Mouse (Mus musculus) hindbrain, embryonic 14.5 days (tissue): Measurements from ENCODE around the gene Lhfpl2. TPM values are rescaled to one million over a fixed set of nuclear protein-coding genes. Genes with fewer than 3 reads are reported as not detected.
A peak's percentile ranks its signal among the peaks of the same experiment; 100 is the strongest.

Experiments used
- ATAC-seq: fragments of 200-750 bp; cut with Nextera tagmentation; 2 replicates; pipeline ENCODE4 v1.8.0; 2017; ENCODE audit warnings: moderate number of reproducible peaks, mild to moderate bottlenecking, moderate TSS enrichment, moderate library complexity; ENCODE audit not compliant: low FRiP score
- DNase-seq: peaks from one replicate; pipeline ENCODE4 v3.0.0-alpha.2; 2015; ENCODE audit warnings: low spot score
- H3K27ac ChIP-seq: fragments of 300-500 bp; sonication (generic); 2 replicates; pipeline ENCODE4 v1.5.1; 2014; ENCODE audit warnings: mild to moderate bottlenecking, moderate library complexity
- H3K27me3 ChIP-seq: fragments of 300-500 bp; sonication (generic); 2 replicates; pipeline ENCODE4 v1.6.1; 2014; ENCODE audit warnings: mild to moderate bottlenecking, low read length, mixed read lengths; ENCODE audit not compliant: control insufficient read depth, insufficient read depth
- H3K36me3 ChIP-seq: fragments of 300-500 bp; sonication (generic); replicated peaks from 2 replicates; pipeline ENCODE4 v1.6.1; 2014; ENCODE audit not compliant: control insufficient read depth, insufficient read depth
- H3K4me1 ChIP-seq: fragments of 300-500 bp; sonication (generic); replicated peaks from 2 replicates; pipeline ENCODE4 v1.6.1; 2014; ENCODE audit warnings: antibody characterized with exemption, low read length, mixed read lengths; ENCODE audit not compliant: control insufficient read depth, insufficient read depth
- H3K4me2 ChIP-seq: fragments of 300-500 bp; sonication (generic); replicated peaks from 2 replicates; pipeline ENCODE4 v1.6.1; 2014; ENCODE audit warnings: mild to moderate bottlenecking, moderate library complexity
- H3K4me3 ChIP-seq: fragments of 300-500 bp; sonication (generic); replicated peaks from 2 replicates; pipeline ENCODE4 v1.5.1; 2014; ENCODE audit warnings: mild to moderate bottlenecking, low read length
- H3K9ac ChIP-seq: fragments of 300-500 bp; sonication (generic); 2 replicates; pipeline ENCODE4 v1.6.1; 2014
- H3K9me3 ChIP-seq: fragments of 300-500 bp; sonication (generic); 2 replicates; pipeline ENCODE4 v1.6.1; 2016; ENCODE audit warnings: low read length; ENCODE audit not compliant: control insufficient read depth
- WGBS: fragments of 180-500 bp; shearing (Covaris S2); extraction: QIAGEN DNeasy Blood & Tissue Kit; methylation state at CpG from one replicate; pipeline ENCODE4 v1.1.7; 2014; 5-methylcytosine and 5-hydroxymethylcytosine counted together
- polyA plus RNA-seq: library from polyadenylated mRNA; unstranded; fragments of >200 nt; fragmentation: Nextera tagmentation; extraction: Ambion mirVana; gene quantifications from 2 replicates; pipeline ENCODE4 v1.2.1, GENCODE M21; 2014

The Lhfpl2 gene
- polyA plus RNA-seq, 1 experiment from 2014 or later = 21.3 TPM

- Histone ChIP-seq H3K4me2 (peak overlapping the region; percentile 96), H3K27me3 (peaks cover 21% of the 10 kb centered on the region), H3K4me3 (peak overlapping the region; percentile 48), H3K27ac (no peak overlapping the region), H3K36me3 (no peaks in the 10 kb centered on the region), H3K9ac (peak overlapping the region; percentile 68), H3K9me3 (no peaks in the 10 kb centered on the region), H3K4me1 (peaks cover 14% of the 10 kb centered on the region; the same call in 1 of the 2 replicates)
- WGBS = 3% methylated on average over 55 of the region's 55 CpGs
- DNase-seq = peak; percentile 40
- ATAC-seq = peak; percentile 51
These were observed 116.3 kb downstream of the Lhfpl2 start for GRCm38 (mm10) chr13:94173633-94174576.

- peaks cover 21% of the 10 kb centered on the region for H3K27me3 ChIP-seq
- H3K27ac ChIP-seq = no peak overlapping the region
- no peaks in the 10 kb centered on the region for H3K36me3 ChIP-seq
- no peaks in the 10 kb centered on the region for H3K9me3 ChIP-seq
- H3K4me3 ChIP-seq = peak overlapping the region; percentile 48
- DNase-seq = peak; percentile 55
- H3K4me2 ChIP-seq = peak overlapping the region; percentile 96
- WGBS = 22% methylated on average over 16 of the region's 16 CpGs
- H3K4me1 ChIP-seq = peaks cover 22% of the 10 kb centered on the region; the same call in 1 of the 2 replicates
- H3K9ac ChIP-seq = peak overlapping the region; percentile 68
- no peak for ATAC-seq
These were observed 117.1 kb downstream of the Lhfpl2 start for GRCm38 (mm10) chr13:94174577-94175279.

GRCm38 (mm10) chr13:94175379-94176050 lies 117.9 kb downstream of the Lhfpl2 start:
- H3K4me1 ChIP-seq = peaks cover 23% of the 10 kb centered on the region; the same call in 1 of the 2 replicates
- peak overlapping the region; percentile 96 for H3K4me2 ChIP-seq
- H3K27me3 ChIP-seq = peaks cover 21% of the 10 kb centered on the region

GRCm38 (mm10) chr13:94177148-94177547 lies 119.6 kb downstream of the Lhfpl2 start:
- WGBS = 56% methylated on average over 7 of the region's 7 CpGs
- DNase-seq = no peak

More at GRCm38 (mm10) chr13:94175379-94176050, 117.9 kb downstream of the Lhfpl2 start:
- Histone ChIP-seq H3K9me3 (no peaks in the 10 kb centered on the region), H3K4me3 (peak overlapping the region; percentile 48; the same call in 1 of the 2 replicates), H3K27ac (no peak overlapping the region), H3K36me3 (no peaks in the 10 kb centered on the region), H3K9ac (no peak overlapping the region)
- WGBS = 63% methylated on average over 6 of the region's 6 CpGs
- no peak for DNase-seq
- no peak for ATAC-seq

GRCm38 (mm10) chr13:94178401-94179040 lies 120.9 kb downstream of the Lhfpl2 start:
- ATAC-seq (peak; percentile 71), DNase-seq (peak; percentile 72)
- Histone ChIP-seq H3K4me2 (no peak overlapping the region), H3K4me1 (peaks cover 19% of the 10 kb centered on the region; the same call in 1 of the 2 replicates), H3K9me3 (no peaks in the 10 kb centered on the region), H3K9ac (no peak overlapping the region), H3K4me3 (no peak overlapping the region), H3K27ac (peak overlapping the region; percentile 41; the same call in 1 of the 2 replicates), H3K36me3 (no peaks in the 10 kb centered on the region), H3K27me3 (peaks cover 12% of the 10 kb centered on the region)
- 50% methylated on average over 11 of the region's 11 CpGs for WGBS

More at GRCm38 (mm10) chr13:94177148-94177547, 119.6 kb downstream of the Lhfpl2 start:
- Histone ChIP-seq H3K9me3 (no peaks in the 10 kb centered on the region), H3K4me3 (no peak overlapping the region), H3K4me2 (no peak overlapping the region), H3K27ac (no peak overlapping the region), H3K9ac (no peak overlapping the region), H3K36me3 (no peaks in the 10 kb centered on the region), H3K4me1 (peaks cover 23% of the 10 kb centered on the region; the same call in 1 of the 2 replicates), H3K27me3 (peaks cover 21% of the 10 kb centered on the region)
- ATAC-seq = no peak

GRCm38 (mm10) chr13:94180477-94181420 lies 123.2 kb downstream of the Lhfpl2 start:
- H3K36me3 ChIP-seq = no peaks in the 10 kb centered on the region
- 87% methylated on average over 5 of the region's 5 CpGs for WGBS
- H3K4me2 ChIP-seq = no peak overlapping the region
- ATAC-seq = no peak
- no peak for DNase-seq
- no peak overlapping the region for H3K27ac ChIP-seq
- 0 out of 2 replicates have a peak, but pooled peaks cover 1% of the 10 kb centered on the region for H3K27me3 ChIP-seq
- H3K4me3 ChIP-seq = no peak overlapping the region
- H3K9me3 ChIP-seq = no peaks in the 10 kb centered on the region
- H3K4me1 ChIP-seq = peaks cover 17% of the 10 kb centered on the region; the same call in 1 of the 2 replicates
- H3K9ac ChIP-seq = no peak overlapping the region

- H3K4me1 ChIP-seq = peaks cover 17% of the 10 kb centered on the region; the same call in 1 of the 2 replicates
- H3K27me3 ChIP-seq = no peaks in the 10 kb centered on the region
- no peaks in the 10 kb centered on the region for H3K9me3 ChIP-seq
- DNase-seq (no peak), ATAC-seq (no peak)
- 74% methylated on average over 5 of the region's 5 CpGs for WGBS
- H3K4me2 ChIP-seq = no peak overlapping the region
- H3K36me3 ChIP-seq = no peaks in the 10 kb centered on the region
- H3K9ac ChIP-seq = no peak overlapping the region
- H3K27ac ChIP-seq = no peak overlapping the region
- no peak overlapping the region for H3K4me3 ChIP-seq
These were observed 124.4 kb downstream of the Lhfpl2 start for GRCm38 (mm10) chr13:94182026-94182425.
